Mouse (Mus musculus) liver, postnatal 0 days (tissue): ENCODE results near the gene Kif23. TPM values are rescaled to one million over a fixed set of nuclear protein-coding genes. Genes with fewer than 3 reads are reported as not detected.

Source experiments
- ATAC-seq: fragments of 200-750 bp; cut with Nextera tagmentation; 2 replicates; pipeline ENCODE4 v1.8.0; 2017; ENCODE audit warnings: mild to moderate bottlenecking, moderate library complexity
- DNase-seq: peaks from one replicate; pipeline ENCODE4 v3.0.0-alpha.2; 2016
- H3K27ac ChIP-seq: fragments of 300-500 bp; sonication (generic); 2 replicates; pipeline ENCODE4 v1.5.1; 2014; ENCODE audit warnings: antibody characterized with exemption, moderate library complexity, mild to moderate bottlenecking, low read depth
- H3K27me3 ChIP-seq: fragments of 300-500 bp; sonication (generic); 2 replicates; pipeline ENCODE4 v1.6.1; 2014; ENCODE audit warnings: low read length, control low read depth, mixed read lengths; ENCODE audit not compliant: insufficient read depth
- H3K36me3 ChIP-seq: fragments of 300-500 bp; sonication (generic); replicated peaks from 2 replicates; pipeline ENCODE4 v1.6.1; 2014; ENCODE audit warnings: mild to moderate bottlenecking, control low read depth, low read length, moderate library complexity, mixed read lengths; ENCODE audit not compliant: insufficient read depth
- H3K4me1 ChIP-seq: fragments of 300-500 bp; sonication (generic); 2 replicates; pipeline ENCODE4 v1.6.1; 2014; ENCODE audit warnings: antibody characterized with exemption, mild to moderate bottlenecking, control low read depth; ENCODE audit not compliant: insufficient read depth
- H3K4me2 ChIP-seq: fragments of 300-500 bp; sonication (generic); 2 replicates; pipeline ENCODE4 v1.6.1; 2014; ENCODE audit warnings: low read depth, mild to moderate bottlenecking, low read length, moderate library complexity, mixed read lengths
- H3K4me3 ChIP-seq: fragments of 300-500 bp; sonication (generic); 2 replicates; pipeline ENCODE4 v1.5.1; 2014; ENCODE audit warnings: low read depth, low read length
- H3K9ac ChIP-seq: fragments of 300-500 bp; sonication (generic); replicated peaks from 2 replicates; pipeline ENCODE4 v1.6.1; 2014; ENCODE audit warnings: mild to moderate bottlenecking, moderate library complexity
- H3K9me3 ChIP-seq: fragments of 300-500 bp; sonication (generic); 2 replicates; pipeline ENCODE4 v1.6.1; 2016; ENCODE audit warnings: mild to moderate bottlenecking, control low read depth, low read length, mixed read lengths
- CTCF ChIP-seq: sonication (generic); IDR thresholded peaks from 2 replicates; pipeline ENCODE4 v1.5.1; 2016; ENCODE audit warnings: antibody characterized with exemption, low read depth
- EP300 ChIP-seq: IDR thresholded peaks from 2 replicates; pipeline ENCODE4 v1.6.1; 2016; ENCODE audit warnings: antibody characterized with exemption, low read depth, mild to moderate bottlenecking
- WGBS: fragments of 180-500 bp; shearing (Covaris S2); extraction: QIAGEN DNeasy Blood & Tissue Kit; methylation state at CpG from one replicate; pipeline ENCODE4 v1.1.7; 2014; ENCODE audit not compliant: insufficient replicate concordance; 5-methylcytosine and 5-hydroxymethylcytosine counted together
- polyA plus RNA-seq: library from polyadenylated mRNA; unstranded; fragments of >200 nt; fragmentation: Nextera tagmentation; extraction: Ambion mirVana; gene quantifications from 2 replicates; pipeline ENCODE4 v1.2.1, GENCODE M21; 2015

Kif23 gene
- polyA plus RNA-seq, 1 experiment from 2014 or later: 28.8 TPM

- Histone ChIP-seq H3K9me3 (no peaks in the 10 kb centered on the region), H3K27me3 (no peaks in the 10 kb centered on the region), H3K4me2 (no peak overlapping the region), H3K9ac (no peak overlapping the region), H3K4me3 (no peak overlapping the region), H3K36me3 (peaks cover 18% of the 10 kb centered on the region), H3K4me1 (peaks cover 10% of the 10 kb centered on the region), H3K27ac (no peak overlapping the region)
- DNase-seq (no peak), ATAC-seq (no peak)
- TF ChIP-seq EP300 (no peak), CTCF (no peak)
- 59% methylated on average over 1 of the region's 1 CpGs for WGBS
These were observed 36.9 kb downstream of the Kif23 start for GRCm38 (mm10) chr9:61909633-61910032.

- Histone ChIP-seq H3K4me1 (peaks cover 15% of the 10 kb centered on the region), H3K4me3 (no peak overlapping the region), H3K9ac (no peak overlapping the region), H3K9me3 (no peaks in the 10 kb centered on the region), H3K4me2 (no peak overlapping the region), H3K36me3 (peaks cover 18% of the 10 kb centered on the region), H3K27ac (no peak overlapping the region), H3K27me3 (no peaks in the 10 kb centered on the region)
- TF ChIP-seq CTCF (no peak), EP300 (no peak)
- ATAC-seq (no peak), DNase-seq (no peak)
- WGBS: 84% methylated on average over 11 of the region's 11 CpGs
These were observed 37.7 kb downstream of the Kif23 start for GRCm38 (mm10) chr9:61908832-61909407.

DNA sequence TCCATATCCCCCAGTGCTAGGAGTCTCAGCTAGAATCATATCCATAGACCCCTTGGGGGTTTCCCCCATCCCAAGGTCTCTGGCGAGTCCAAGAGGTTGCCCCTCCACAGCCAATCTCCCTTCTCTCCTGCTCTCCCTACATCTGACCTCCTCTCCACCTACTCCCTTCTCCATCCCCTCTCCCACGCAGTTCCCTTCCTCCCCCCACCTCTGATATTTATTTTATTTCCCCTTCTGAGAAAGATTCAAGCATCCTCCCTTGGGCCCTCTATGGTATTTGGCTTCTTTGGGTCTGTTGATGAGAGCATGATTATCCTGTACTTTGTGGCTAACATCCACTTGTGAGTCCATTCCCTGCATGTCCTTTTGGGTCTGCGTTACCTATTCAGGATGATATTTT lies 38.2 kb downstream of the Kif23 start:
- H3K36me3 ChIP-seq: peaks cover 18% of the 10 kb centered on the region
- H3K27me3 ChIP-seq: no peaks in the 10 kb centered on the region
- no peak for TF ChIP-seq EP300
- TF ChIP-seq CTCF: no peak
- ATAC-seq (no peak), DNase-seq (no peak)
- no peaks in the 10 kb centered on the region for H3K9me3 ChIP-seq
- no peak overlapping the region for H3K4me2 ChIP-seq
- no peak overlapping the region for H3K9ac ChIP-seq
- no peak overlapping the region for H3K27ac ChIP-seq
- WGBS: 67% methylated on average over 3 of the region's 3 CpGs
- H3K4me1 ChIP-seq: peaks cover 14% of the 10 kb centered on the region
- H3K4me3 ChIP-seq: no peak overlapping the region

DNA sequence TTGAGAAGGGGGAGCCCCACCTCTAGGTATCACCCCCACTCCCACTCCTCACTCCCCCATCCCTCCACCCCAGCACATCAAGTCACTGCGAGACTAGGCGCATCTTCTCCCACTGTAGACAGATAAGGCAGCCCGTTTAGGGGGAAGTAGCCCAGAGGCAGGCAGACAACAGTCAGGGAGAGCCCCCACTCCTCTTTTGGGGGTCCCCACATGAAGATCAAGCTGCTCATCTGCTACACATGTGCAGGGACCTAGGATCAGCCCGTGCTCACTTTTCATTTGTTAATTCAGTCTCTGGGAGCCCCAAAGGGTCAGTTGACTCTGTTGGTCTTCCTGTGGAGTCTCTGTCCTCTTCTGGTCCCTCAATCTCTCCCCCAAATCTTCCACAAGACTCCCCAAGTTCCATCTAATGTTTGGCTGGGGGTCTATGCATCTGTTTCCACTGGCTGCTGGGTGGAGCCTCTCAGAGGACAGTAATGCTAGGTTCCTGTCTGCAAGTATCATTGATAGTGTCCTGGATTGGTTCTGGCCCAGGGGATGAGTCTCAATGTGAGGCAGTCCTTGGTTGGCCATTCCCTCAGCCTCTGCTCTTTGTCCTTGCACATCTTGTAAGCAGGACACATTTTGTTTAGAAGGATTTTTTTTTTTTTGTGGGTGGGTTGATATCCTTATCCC lies 38.8 kb downstream of the Kif23 start:
- Histone ChIP-seq H3K4me1 (peaks cover 9% of the 10 kb centered on the region), H3K9ac (no peak overlapping the region), H3K9me3 (no peaks in the 10 kb centered on the region), H3K4me2 (no peak overlapping the region), H3K36me3 (peaks cover 15% of the 10 kb centered on the region), H3K4me3 (no peak overlapping the region), H3K27ac (no peak overlapping the region), H3K27me3 (no peaks in the 10 kb centered on the region)
- ATAC-seq: no peak
- DNase-seq: no peak
- no peak for TF ChIP-seq EP300
- TF ChIP-seq CTCF: no peak
- 59% methylated on average over 4 of the region's 4 CpGs for WGBS

DNA sequence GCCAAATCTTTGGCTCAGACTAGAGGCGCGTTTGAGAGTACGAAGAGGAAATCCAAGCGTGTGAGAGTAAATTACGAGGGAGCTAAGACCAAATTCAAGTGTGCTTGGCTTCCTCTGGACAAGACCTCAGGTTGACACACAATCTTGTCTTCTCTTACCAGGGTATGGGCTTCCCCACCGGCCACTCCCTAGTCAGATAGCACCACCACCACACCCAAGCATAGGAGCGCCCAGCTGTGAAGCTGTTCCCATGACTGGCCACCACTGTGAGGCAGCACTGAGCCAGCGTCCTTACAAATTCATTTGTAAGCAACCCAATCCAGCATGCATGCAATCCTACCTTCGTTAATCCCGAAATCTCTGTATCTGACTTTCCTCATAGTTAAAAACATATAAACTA lies 39.7 kb downstream of the Kif23 start:
- H3K27ac ChIP-seq: no peak overlapping the region
- H3K9ac ChIP-seq: no peak overlapping the region
- H3K9me3 ChIP-seq: no peaks in the 10 kb centered on the region
- peaks cover 7% of the 10 kb centered on the region for H3K36me3 ChIP-seq
- H3K4me1 ChIP-seq: peaks cover 7% of the 10 kb centered on the region; the same call in 1 of the 2 replicates
- H3K4me2 ChIP-seq: no peak overlapping the region
- H3K27me3 ChIP-seq: no peaks in the 10 kb centered on the region
- DNase-seq (peak; percentile 74), ATAC-seq (no peak)
- no peak overlapping the region for H3K4me3 ChIP-seq
- TF ChIP-seq CTCF (peak; percentile 82), EP300 (no peak)
- 54% methylated on average over 10 of the region's 10 CpGs for WGBS

DNA sequence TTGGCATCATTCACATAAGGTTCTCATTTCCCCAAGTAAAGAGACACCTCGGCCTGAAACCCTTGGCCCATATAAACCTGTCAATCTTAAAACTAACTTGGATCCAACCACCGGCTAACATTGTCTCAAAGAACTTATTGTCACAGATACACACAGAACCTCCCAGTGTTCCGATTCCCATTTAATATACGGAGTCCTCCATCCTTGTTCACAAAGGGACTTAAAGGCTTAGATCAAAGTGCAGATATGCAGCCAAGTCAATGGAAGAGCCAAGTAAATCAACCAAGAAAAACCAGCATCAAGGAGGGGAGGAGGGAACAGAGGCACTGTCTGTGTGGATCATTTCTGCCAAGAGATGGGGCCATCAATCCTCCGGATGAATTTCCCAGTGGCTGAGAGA lies 41.0 kb downstream of the Kif23 start:
- Histone ChIP-seq H3K4me1 (peaks cover 7% of the 10 kb centered on the region; the same call in 1 of the 2 replicates), H3K36me3 (no peaks in the 10 kb centered on the region), H3K9me3 (no peaks in the 10 kb centered on the region), H3K4me2 (no peak overlapping the region), H3K9ac (no peak overlapping the region), H3K4me3 (no peak overlapping the region), H3K27ac (no peak overlapping the region), H3K27me3 (no peaks in the 10 kb centered on the region)
- TF ChIP-seq CTCF (no peak), EP300 (no peak)
- WGBS: 84% methylated on average over 5 of the region's 5 CpGs
- no peak for DNase-seq
- ATAC-seq: no peak
